Mouse (Mus musculus) neutrophil, adult 65 days (primary cell): Measurements from ENCODE around the gene Olfr827. TPM values are rescaled to one million over a fixed set of nuclear protein-coding genes. Genes with fewer than 3 reads are reported as not detected.

Experiments used
- total RNA-seq: library from RNA; stranded (reverse); gene quantifications from 2 replicates; pipeline ENCODE4 v1.2.4, GENCODE M21; 2023

The Olfr827 gene
- total RNA-seq = not detected in 2 replicates

DNA sequence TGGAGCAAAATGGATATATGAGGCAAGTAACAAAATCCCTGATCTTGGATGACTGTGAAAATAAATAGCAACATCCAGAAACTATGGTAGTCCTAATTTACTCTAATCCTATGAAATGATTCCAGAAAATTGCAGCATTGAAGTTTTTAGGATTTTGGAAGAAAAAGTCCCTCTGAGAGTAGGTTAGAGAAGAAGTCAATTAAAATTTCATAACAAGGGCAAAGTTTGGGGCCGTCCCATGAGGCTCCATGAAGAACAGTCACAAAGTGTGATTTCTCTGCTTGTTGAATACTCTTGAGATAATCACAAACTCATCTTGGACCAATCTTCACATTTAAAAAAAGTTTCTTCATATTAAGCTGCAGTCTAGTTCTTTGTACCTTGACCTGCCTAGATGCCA, at the start of gene Olfr827:
Olfr827 (minus strand) TSS at position 101 of the 400 bp plus-strand sequence.

DNA sequence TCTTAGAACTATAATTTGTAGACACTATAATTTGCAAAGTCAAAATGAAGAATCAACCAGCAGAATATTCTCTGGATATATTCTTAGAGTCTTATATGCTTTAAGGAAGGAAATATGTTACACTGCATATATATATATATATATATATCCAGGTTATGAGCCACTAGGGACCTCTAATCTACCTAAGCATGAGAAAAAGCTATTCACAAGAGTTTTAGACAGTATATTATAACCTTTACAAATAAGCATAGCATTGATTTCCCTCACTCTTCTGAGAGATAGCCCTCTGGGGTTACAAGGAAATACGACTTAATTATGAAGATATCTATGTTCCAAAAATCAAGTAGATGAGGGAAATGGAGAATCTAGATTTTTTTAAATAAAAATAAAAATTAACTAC, 30.1 kb downstream of the Olfr827 start, which contains the start of gene Olfr826:
Olfr826 (minus strand) TSS at position 101 of the 400 bp plus-strand sequence.

DNA sequence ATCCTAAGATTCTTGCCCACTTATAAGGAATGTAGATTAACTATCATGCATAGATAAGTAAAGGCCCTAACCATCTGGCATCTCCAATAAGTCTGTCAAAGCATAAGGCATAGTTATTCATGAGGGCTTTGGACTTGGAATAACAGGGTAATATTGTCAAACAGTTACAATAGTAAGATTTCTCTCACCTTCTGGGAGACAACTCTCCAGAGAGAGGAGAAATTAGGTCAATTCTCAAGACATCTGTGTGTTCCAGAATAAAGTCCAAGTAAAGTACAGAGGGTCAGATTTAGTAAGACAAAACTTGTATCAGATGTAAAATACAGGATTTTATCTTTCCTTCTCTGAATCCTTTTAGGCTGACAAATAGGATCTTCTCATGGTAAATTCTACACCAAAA, 47.5 kb downstream of the Olfr827 start, which contains the start of gene Olfr825:
Olfr825 (minus strand) TSS at position 101 of the 400 bp plus-strand sequence.

Other genes starting within 250 kb of the Olfr827 start
- gene Olfr819, start 247.1 kb downstream of the Olfr827 start, total RNA-seq = not detected in 2 replicates
- not detected in 2 replicates for gene Olfr247, start 238.3 kb downstream of the Olfr827 start, total RNA-seq
- not detected in 2 replicates for gene Gm10310, start 229.3 kb downstream of the Olfr827 start, total RNA-seq
- gene Olfr820, start 201.8 kb downstream of the Olfr827 start, total RNA-seq = not detected in 2 replicates
- not detected in 2 replicates for gene Olfr821, start 184.1 kb downstream of the Olfr827 start, total RNA-seq
- not detected in 2 replicates for gene Olfr822, start 143.2 kb downstream of the Olfr827 start, total RNA-seq
- not detected in 2 replicates for gene Olfr823, start 99.0 kb downstream of the Olfr827 start, total RNA-seq
- not detected in 2 replicates for gene Olfr824, start 84.4 kb downstream of the Olfr827 start, total RNA-seq
- gene Olfr825, start 47.6 kb downstream of the Olfr827 start, total RNA-seq = not detected in 2 replicates
- gene Olfr826, start 30.2 kb downstream of the Olfr827 start, total RNA-seq = not detected in 2 replicates
- gene Neurod4, start 65.8 kb upstream of the Olfr827 start, total RNA-seq = not detected in 2 replicates
- gene Tespa1, start 108.5 kb upstream of the Olfr827 start, total RNA-seq = 1.5 and 1.6 TPM in 2 replicates
- gene Vmn2r84, start 179.9 kb upstream of the Olfr827 start, total RNA-seq = not detected in 2 replicates
- not detected in 2 replicates for gene Vmn2r85, start 215.3 kb upstream of the Olfr827 start, total RNA-seq
- not detected in 2 replicates for gene Vmn2r86, start 241.6 kb upstream of the Olfr827 start, total RNA-seq